ENCODE assay signal across 8 mouse cellular contexts in the genomic region with DNA sequence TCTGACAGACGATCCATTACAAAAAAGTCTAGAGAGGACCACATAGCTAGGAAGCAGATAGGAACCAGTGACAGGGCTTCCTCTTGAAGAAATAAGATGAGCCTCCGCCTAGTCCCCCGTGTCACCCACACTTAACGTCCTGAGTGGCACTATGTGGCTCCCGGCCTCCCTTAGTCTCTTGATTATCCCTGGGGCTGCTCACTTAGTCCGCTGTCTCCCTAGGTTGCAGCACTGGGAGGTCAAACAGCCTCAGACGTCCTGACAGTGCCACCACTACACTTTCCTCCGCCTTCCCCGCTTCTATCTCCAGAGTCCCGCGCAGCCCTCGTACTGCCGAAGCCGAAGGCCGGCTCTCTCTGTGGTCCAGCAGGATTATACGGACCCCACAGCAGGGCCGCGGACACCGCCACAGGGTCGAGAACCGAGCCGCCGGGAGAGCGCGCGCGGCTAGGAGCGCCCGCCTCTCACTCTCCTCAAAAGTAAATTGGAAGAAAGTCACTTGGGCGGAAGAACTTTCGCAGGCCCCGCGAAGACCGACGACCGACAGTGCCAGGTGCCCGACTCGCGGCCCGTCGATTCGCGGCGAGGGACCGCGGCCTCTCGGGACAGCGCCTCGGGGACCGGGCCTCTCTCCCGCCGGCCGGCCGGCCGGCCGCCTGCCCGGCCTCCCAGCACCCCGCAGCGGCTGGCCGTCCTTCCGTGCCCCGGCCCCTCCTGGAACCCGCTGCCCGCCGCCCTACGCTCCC. TPM values are rescaled to one million over a fixed set of nuclear protein-coding genes. Genes with fewer than 3 reads are reported as not detected.
DNase-seq lines count a peak whose midpoint lies in the region; ATAC-seq and TF ChIP-seq lines count a peak whose summit lies in the region.

No protein-coding gene starts in this region.

- intact Hi-C loops in gastrocnemius, postnatal 14 days (cut with DNase I; ENCODE audit: low total_unique reads), result no loop called here

- H3K9ac ChIP-seq in hindbrain, embryonic 13.5 days, result peak overlapping the region; percentile 93

- ATAC-seq in hindbrain, embryonic 13.5 days (ENCODE audit: low FRiP score), result peak; percentile 71

- TF ChIP-seq CTCF in bone marrow macrophage, adult 2 months (IDR thresholded peaks at IDR 0.05; ENCODE audit: low read depth, low read length), result no peak

- WGBS in hindbrain, embryonic 13.5 days, result 1% methylated on average over 64 of the region's 66 CpGs
- WGBS in macrophage (ENCODE audit: missing documents), result under 1% methylated on average over 61 of the region's 66 CpGs

- peak overlapping the region; percentile 76 for H3K4me2 ChIP-seq in hindbrain, embryonic 13.5 days

- TF ChIP-seq POLR2A in bone marrow macrophage, adult 2 months (IDR thresholded peaks at IDR 0.05; ENCODE audit: borderline replicate concordance, low read depth, low read length), result no peak

- H3K4me3 ChIP-seq in bone marrow macrophage, adult 2 months (ENCODE audit: insufficient read depth, low read length), result peak overlapping the region; percentile 93
- peak overlapping the region; percentile 97 for H3K4me3 ChIP-seq in hindbrain, embryonic 13.5 days
- H3K4me3 ChIP-seq in macrophage (ENCODE audit: inconsistent target), result peak overlapping the region; percentile 75

- peaks cover 5% of the 10 kb centered on the region for H3K27me3 ChIP-seq in hindbrain, embryonic 13.5 days

- peak overlapping the region; percentile 42 for H3K27ac ChIP-seq in bone marrow macrophage, adult 2 months (ENCODE audit: insufficient read depth, low read depth, low read length)
- H3K27ac ChIP-seq in hindbrain, embryonic 13.5 days, result peak overlapping the region; percentile 86
- peak overlapping the region; percentile 43 for H3K27ac ChIP-seq in macrophage

- no peaks in the 10 kb centered on the region for H3K9me3 ChIP-seq in hindbrain, embryonic 13.5 days

- H3K4me1 ChIP-seq in bone marrow macrophage, adult 2 months (ENCODE audit: control insufficient read depth, insufficient read depth, low read length), result peaks cover 41% of the 10 kb centered on the region
- peaks cover 41% of the 10 kb centered on the region for H3K4me1 ChIP-seq in hindbrain, embryonic 13.5 days (replicated peaks)

- peaks cover 11% of the 10 kb centered on the region for H3K36me3 ChIP-seq in hindbrain, embryonic 13.5 days
- no peaks in the 10 kb centered on the region for H3K36me3 ChIP-seq in macrophage (ENCODE audit: inconsistent target)

- peaks cover 51% of the 10 kb centered on the region for H3K79me2 ChIP-seq in macrophage (ENCODE audit: inconsistent target)

- peak; percentile 18 for DNase-seq in gastrocnemius, adult 18-20 months (ENCODE audit: low spot score)
- DNase-seq in gastrocnemius, postnatal 14 days, result no peak
- peak; percentile 15 for DNase-seq in 3T3-L1 (ENCODE audit: low read depth, low spot score)
- DNase-seq in testis, postnatal 14 days (ENCODE audit: low spot score), result peak; percentile 35
- DNase-seq in B cell, adult 2 months, result no peak

RNA-seq across cellular contexts. Expression of gene Mob2, which starts 0.5 kb away (rescaled TPM):
- total RNA-seq in gastrocnemius, adult 18-20 months (2021), result 10 to 100 TPM; 49.6 to 51.8 TPM
- total RNA-seq in gastrocnemius, postnatal 14 days (2021), result 10 to 100 TPM; 26.6 to 32.0 TPM
- 29.5 and 37.0 TPM in 2 replicates for polyA plus RNA-seq in bone marrow macrophage, adult 2 months (2012; ENCODE audit: insufficient read depth, insufficient read length, missing spikeins)
- polyA plus RNA-seq in hindbrain, embryonic 13.5 days (2015; fragmentation: Nextera tagmentation; extraction: Ambion mirVana), result 53.0 and 53.5 TPM in 2 replicates
- total RNA-seq in macrophage (2018; cell fraction: chromatin; rRNA removed), result 100 to 1,000 TPM in 3 of 26 experiments, 10 to 100 TPM in 23; 32.1 to 115 (median 59.3) TPM
- 10 to 100 TPM; 23.9 to 57.1 (median 32.9) TPM for total RNA-seq in macrophage (2018; cell fraction: cytosol; rRNA removed)
- total RNA-seq in macrophage (2018; cell fraction: nucleus; rRNA removed), result 10 to 100 TPM; 26.5 to 77.7 (median 43.5) TPM
- polyA plus RNA-seq in macrophage (2018), result 22.8 to 35.4 TPM (median 31.3 TPM) in 3 replicates

RNA-seq across cellular contexts. Expression of gene Dusp8, which starts 35.3 kb away (rescaled TPM):
- 10 to 100 TPM; 21.9 to 41.2 TPM for total RNA-seq in gastrocnemius, adult 18-20 months (2021)
- total RNA-seq in gastrocnemius, postnatal 14 days (2021), result 10 to 100 TPM; 16.5 to 24.6 TPM
- polyA plus RNA-seq in bone marrow macrophage, adult 2 months (2012; ENCODE audit: insufficient read depth, insufficient read length, missing spikeins), result 0.27 and 0.46 TPM in 2 replicates
- 87.3 and 90.2 TPM in 2 replicates for polyA plus RNA-seq in hindbrain, embryonic 13.5 days (2015; fragmentation: Nextera tagmentation; extraction: Ambion mirVana)
- total RNA-seq in macrophage (2018; cell fraction: chromatin; rRNA removed), result 10 to 100 TPM in 6 of 26 experiments, 1 to 10 TPM in 15, under 1 TPM in 5; 0.38 to 22.0 (median 5.0) TPM
- total RNA-seq in macrophage (2018; cell fraction: cytosol; rRNA removed), result 10 to 100 TPM in 3 of 26 experiments, 1 to 10 TPM in 15, under 1 TPM in 8; 0.15 to 16.7 (median 1.5) TPM
- total RNA-seq in macrophage (2018; cell fraction: nucleus; rRNA removed), result 10 to 100 TPM in 8 of 26 experiments, 1 to 10 TPM in 15, under 1 TPM in 3; 0.47 to 23.6 (median 4.4) TPM
- 0.22 to 1.2 TPM (median 0.47 TPM) in 3 replicates for polyA plus RNA-seq in macrophage (2018)

Comparison
In these comparisons a context has a peak if more than half of its experiments do, and no peak if none do; other contexts are left out.
1. DNase-seq: peak in gastrocnemius, adult 18-20 months (single experiment), 3T3-L1 (single experiment) and testis, postnatal 14 days (single experiment); none in gastrocnemius, postnatal 14 days (single experiment) and B cell, adult 2 months (0 of 2).
2. RNA of gene Dusp8, which starts 35.3 kb away (polyA plus RNA-seq): 87.3 to 90.2 TPM in hindbrain, embryonic 13.5 days; 0.22 to 1.2 TPM in macrophage and 0.27 to 0.46 TPM in bone marrow macrophage, adult 2 months; every median in the first group is over 10 times any median in the second.
3. Peak in every context shown above with its lines, with median percentiles within 50 percentile points of each other: H3K27ac ChIP-seq and H3K4me3 ChIP-seq.